Mouse (Mus musculus) spleen, adult 18-20 months (tissue): ENCODE data around the gene Hoxa6.

ENCODE experiments used
- DNase-seq, 2 experiments: peaks; one replicate each; pipeline ENCODE4 v3.0.0; 2022; ENCODE audit warnings: mixed read lengths in 2 of 2

Hoxa6 gene

GRCm38 (mm10) chr6:52208072-52208867 lies at the start of gene Hoxa6:
TSS of gene Hoxa6 (minus strand) at chr6:52208722.
- DNase-seq = no peak

GRCm38 (mm10) chr6:52256956-52257355 lies 48.4 kb upstream of the Hoxa6 start:
- DNase-seq = peak; percentile 61 to 85

GRCm38 (mm10) chr6:52253511-52254500 lies 45.3 kb upstream of the Hoxa6 start:
- DNase-seq = no peak

DNA sequence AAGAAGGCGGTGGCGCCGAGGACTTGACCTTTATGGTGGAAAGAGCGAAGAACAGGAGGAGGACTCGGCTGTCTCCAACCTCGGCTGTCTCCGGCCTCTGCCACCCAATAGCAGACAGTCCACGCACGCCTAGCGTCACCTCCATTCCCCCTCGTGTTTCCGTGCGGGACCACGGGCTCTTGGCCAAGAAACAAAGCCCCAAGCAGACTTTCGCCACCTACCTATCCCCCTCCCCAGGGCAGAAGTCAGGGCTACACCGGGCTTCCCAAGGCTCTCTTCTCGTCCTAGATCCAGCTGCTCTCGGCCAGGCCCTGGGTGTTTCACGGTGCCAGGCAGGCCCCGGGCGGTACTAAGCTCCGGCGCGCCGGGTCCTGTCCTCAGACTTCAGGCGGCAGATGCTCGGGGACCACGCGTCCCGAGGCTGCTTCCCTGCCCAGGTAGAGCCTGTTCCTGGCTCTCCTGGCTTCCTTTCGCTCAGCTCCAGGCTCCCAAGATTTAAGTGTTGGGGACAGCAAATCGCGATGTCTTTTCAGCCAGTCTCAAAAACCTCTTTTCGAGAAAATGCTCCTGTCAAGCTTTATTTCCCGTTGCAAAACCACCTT lies 44.4 kb upstream of the Hoxa6 start:
- DNase-seq = no peak

- no peak for DNase-seq
These were observed 43.7 kb upstream of the Hoxa6 start for GRCm38 (mm10) chr6:52252016-52252774.

GRCm38 (mm10) chr6:52251177-52251879 lies 42.8 kb upstream of the Hoxa6 start:
- DNase-seq = no peak

DNA sequence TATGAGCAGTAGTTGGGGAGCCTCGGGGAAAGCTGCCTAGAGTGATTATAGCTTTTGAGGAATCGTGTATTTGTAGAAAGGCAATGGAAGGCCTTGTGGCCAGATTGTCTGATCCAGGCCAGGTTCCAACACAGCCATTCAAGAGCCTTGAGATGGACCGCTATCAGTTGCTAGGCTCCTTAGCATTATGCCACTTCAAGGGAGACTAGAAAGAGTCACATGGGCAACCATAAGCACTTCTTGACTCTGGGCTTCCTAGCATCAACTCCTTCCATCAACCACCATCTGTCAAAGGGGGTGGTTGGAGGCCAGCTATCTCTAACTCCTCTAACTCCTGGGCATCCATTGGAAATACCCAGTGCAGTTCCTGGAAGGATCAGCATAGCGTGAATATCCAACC lies 41.3 kb upstream of the Hoxa6 start:
- DNase-seq = no peak

- no peak for DNase-seq
These were observed 40.9 kb upstream of the Hoxa6 start for GRCm38 (mm10) chr6:52249415-52249738.

DNA sequence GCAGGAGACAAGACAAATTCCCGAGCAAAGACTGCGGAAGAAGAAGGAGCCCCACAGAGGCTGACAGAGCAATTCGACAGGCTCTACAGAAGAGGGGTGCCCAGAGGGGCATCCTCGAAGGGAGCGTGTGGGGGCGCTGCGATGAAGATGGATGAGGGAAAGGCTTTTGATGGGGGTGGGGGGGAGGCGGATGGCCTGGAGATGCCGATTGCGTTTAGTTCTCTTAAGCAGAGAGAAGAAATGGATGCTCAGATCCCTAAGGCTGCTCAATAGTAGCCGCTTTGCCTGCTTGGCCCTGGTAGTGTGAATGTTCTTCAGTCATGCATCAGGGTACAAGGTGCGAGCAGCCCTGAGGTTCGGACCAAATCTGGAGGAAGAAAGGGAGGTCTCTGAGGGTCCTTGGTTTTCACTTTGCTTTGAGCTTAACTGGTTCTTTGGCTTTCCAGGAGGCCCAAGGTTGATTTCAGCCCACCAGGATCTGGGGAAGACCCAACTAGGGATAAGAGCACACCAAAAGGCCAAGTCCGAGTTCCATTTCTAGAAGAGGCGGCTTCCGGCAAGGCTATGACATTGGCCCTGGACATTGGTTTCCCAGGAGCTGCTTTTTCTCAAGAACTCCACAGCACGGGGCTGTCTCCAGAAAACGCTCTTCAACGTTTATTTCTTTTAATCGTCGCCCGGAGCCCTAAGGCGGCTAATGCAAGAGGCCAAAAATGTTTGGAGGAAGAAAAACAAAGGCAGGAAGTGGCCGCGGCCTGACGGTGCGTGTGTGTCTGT lies 40.3 kb upstream of the Hoxa6 start:
- no peak for DNase-seq

GRCm38 (mm10) chr6:52247766-52248637 lies 39.5 kb upstream of the Hoxa6 start:
- no peak for DNase-seq

DNA sequence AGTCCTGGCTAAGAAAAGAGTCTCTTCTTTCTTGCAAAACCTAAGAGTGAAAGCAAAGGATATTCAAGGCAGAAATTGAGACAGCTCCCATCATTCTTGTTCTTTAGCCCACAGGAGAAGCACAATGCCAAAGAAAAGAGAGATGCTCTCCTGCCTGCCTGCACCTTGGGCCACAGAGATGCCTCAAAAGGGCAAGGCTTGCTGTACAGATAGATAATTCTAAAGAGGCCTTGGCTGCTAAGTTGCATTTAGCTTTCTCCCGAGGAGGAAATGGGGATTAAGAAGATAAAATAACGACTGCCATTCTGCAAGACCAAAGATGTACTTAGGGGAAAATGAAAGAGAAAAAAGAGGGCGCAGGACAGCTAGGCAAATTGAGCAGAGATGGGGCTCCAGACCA lies 38.4 kb upstream of the Hoxa6 start:
- DNase-seq = no peak

GRCm38 (mm10) chr6:52246403-52246803 lies 37.9 kb upstream of the Hoxa6 start:
- no peak for DNase-seq

- DNase-seq = no peak
These were observed 37.2 kb upstream of the Hoxa6 start, which contains the start of gene Hoxa11 for GRCm38 (mm10) chr6:52245757-52246142. TSS of gene Hoxa11 (minus strand) at chr6:52245810.

- DNase-seq = no peak
These were observed 36.7 kb upstream of the Hoxa6 start for GRCm38 (mm10) chr6:52245040-52245756.

GRCm38 (mm10) chr6:52244471-52245039 lies 36.0 kb upstream of the Hoxa6 start:
- no peak for DNase-seq

- no peak for DNase-seq
These were observed 35.2 kb upstream of the Hoxa6 start for GRCm38 (mm10) chr6:52243681-52244121.

DNA sequence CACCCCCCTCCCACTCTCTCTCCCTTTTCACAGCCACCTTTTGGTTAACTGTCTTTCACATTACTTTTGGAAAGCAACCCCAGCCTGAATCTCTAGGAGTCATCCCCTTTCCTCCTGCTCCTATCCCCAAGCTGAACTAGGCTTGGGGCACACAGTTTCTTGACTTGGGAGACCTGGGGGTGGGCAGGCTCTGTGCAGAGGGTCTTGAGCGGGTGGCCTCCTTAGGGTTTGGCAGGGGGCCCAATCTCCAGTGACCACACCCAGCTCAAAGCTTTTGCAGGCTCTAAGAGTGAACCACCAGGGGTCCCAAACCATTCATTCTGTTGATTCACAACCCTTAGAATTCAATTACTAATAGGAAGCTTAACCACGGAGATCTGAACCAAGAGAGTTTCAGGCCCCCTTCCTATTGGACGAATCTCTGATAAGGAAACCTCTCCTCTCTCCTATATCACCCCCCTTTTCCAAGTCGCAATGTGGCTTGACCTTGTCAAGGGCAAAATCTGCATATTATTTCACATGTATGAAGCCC lies 34.3 kb upstream of the Hoxa6 start:
- no peak for DNase-seq

DNA sequence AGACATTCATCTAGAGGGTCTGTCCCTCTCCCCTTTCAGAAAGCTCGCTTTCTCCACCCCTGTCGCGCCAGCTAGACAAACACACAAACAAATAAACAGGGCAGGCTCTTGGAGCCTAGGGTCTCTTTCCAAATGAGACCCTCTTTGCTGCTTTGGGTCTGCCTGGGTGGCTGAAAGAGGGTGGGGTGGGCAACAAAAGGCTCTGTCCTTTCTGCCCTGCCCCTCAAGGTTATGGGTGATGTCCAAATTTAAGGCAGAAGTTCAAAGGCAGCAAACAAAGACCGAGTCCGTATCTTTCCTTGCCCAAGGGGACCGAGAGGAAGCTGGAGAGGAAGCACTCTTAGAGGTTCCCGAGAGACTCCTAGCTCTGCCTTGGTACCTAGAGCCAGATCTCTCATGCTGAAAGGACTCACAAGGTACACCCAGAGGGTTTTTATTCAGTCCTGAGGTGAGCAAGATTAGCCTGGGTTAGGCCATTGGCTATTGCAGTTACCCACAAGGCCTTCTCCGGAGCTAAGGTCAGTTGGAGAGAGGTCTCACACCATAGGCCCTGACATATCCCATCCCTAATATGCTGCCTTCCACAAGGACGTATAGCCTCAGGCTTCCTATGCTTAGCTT lies 32.6 kb upstream of the Hoxa6 start:
- no peak for DNase-seq
